Mouse (Mus musculus) kidney, adult 11 months (tissue): ENCODE measurements around the gene Mroh2a.
"Not testable (repeated sequence)": the region's sequence is repeated elsewhere in the genome, so short reads cannot be mapped to it uniquely, and the experiment has no call there.

Experiments used
- DNase-seq: peaks from one replicate; pipeline ENCODE4 v3.0.0; 2022

Mroh2a gene

DNA sequence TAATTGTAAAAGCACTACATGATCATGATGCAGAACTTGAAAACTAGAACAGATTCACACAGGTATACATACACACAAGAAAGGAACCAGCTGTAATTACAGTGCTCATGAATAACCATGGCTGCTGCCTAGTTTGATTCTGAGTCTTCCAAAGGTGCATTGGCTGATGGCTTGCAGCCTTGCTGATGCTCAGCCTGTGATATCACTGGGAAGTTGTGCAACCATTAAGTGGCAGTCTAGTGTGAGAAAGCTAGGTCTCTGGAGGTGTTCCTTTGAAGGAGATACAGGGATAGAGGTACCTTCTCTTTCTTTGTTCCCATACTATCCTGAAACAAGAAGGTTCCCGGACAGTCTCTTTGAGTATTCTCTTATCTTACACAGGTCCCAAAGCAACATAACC, 7.7 kb upstream of the Mroh2a start:
- DNase-seq, result no peak

DNA sequence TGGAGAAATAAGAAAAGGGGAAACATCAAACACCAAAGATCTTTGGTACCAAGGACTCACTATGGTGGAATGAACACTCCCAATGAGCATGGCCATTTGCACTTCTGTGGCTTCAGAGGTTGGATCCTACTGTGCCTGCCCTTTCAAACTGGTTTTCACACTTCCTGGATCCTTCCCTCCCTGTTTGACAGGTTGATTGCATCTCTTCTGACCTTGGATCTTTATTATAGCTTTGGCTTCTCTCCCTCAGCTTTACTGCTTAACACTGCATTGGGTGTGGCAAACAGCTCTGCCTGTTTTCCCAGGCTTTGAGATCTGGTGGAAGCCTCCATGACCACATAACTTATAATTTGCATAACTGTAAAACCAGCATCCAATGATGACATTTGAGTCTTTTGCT, 6.5 kb upstream of the Mroh2a start:
- no peak for DNase-seq

DNA sequence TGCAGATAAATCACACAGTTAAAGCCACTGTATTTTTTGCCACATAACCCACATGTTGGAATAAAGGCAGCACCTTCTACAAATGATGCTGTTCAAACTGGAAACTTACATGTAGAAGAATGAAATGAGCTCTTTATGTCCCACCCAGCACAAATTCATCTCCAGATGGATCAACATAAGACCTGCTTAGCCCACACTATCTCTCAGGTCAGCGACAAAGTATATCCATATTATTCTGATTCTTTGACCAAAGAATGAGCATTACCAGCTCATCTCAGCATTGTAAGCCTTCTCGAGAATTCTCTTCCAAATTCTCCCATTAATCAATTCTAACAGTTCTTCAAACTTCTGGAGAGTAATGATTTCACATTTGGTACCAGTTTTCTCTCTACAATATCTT, 4.6 kb upstream of the Mroh2a start:
- no peak for DNase-seq

DNA sequence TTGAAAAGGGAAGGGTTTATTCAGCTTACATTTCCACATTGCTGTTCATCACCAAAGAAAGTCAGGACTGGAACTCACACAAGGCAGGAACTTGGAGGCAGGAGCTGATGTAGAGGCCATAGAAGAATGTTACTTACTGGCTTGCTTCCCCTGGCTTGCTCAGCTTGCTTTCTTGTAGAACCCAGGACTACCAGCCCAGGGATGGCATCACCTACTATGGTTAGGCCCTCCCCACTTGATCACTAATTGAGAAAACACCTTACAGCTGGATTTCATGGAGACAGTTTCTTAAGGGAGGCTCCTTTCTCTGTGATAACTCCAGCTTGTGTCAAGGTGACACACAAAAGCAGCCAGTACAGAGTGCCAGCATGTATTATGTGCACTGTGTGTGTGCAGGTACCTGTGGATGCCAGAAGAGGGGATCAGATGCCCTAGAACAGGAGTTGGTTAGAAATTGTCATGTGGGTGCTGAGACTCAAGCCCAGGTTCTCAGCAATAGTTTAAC, 3.7 kb upstream of the Mroh2a start:
- not testable (repeated sequence) for DNase-seq

DNA sequence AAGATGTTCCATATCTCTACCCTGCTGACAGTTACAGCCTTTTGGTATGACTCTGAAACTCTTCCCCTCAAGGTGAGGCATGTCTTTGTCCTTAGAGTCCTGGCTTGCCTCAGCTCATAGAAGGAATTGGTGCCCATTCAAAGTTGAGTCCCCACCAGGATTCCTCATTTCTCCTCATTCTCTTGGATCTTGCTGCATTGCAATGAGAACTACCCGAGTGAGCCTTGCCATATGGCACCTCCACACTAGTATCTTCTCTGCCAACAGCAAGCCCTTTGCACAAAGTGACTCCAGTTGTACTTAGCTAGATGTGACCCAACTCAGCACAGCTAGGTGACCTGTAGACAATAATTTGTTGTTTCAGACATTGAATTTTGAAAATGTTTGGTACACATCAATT, 3.2 kb upstream of the Mroh2a start:
- DNase-seq, result no peak

DNA sequence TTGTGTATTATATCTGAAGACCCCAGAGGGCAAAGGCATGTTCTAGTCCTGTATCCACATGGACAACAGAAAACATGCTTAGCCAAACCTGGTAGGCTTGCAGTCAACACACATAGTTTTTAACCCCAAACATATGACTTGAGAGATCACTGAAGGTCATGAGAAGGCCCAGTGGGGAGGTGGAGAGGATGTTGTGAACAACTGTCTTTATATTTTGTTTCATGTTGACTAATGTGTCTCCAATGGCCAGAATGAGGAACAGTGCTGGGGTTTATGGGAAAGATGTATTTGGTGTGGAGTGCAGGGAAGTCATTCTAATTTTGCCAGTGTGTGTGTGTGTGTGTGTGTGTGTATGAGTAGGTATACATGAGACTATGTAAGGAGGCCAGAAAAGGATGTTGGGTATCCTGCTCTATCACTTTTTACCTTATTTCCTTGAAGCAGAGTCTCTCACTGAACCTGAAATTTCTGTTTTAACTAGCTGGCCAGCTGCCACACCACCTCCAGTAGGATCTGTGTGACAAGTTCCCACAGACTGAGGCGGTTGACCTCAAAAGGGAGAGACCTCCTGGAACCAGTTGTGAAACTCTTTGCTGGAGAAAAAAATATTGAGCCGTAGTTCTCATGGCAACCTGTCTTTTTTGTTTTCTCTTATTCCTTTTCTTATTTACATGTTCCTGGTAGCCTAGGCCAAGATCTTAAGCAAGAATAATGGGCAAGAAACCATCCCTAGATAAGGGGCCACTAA, 2.6 kb upstream of the Mroh2a start:
- no peak for DNase-seq

DNA sequence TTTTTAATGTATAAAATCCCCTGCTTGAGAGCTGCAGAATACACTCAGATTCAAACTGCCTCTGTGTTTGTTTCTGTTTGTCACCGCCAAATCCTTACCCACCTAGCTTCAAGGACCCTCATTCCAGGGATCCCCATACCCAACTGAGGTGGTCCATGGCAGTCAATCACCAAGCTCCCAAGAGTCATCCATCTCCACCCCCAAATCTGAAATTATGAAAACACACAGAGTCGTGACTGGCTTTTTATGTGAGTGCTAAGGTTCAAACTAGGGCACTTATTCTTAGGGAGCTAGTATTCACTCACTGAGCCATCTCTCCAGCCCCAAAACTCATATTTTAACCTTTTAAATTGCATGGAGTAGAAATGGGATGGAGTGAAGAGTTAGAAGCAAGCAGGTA, 1.5 kb upstream of the Mroh2a start:
- DNase-seq, result not testable (repeated sequence)

DNA sequence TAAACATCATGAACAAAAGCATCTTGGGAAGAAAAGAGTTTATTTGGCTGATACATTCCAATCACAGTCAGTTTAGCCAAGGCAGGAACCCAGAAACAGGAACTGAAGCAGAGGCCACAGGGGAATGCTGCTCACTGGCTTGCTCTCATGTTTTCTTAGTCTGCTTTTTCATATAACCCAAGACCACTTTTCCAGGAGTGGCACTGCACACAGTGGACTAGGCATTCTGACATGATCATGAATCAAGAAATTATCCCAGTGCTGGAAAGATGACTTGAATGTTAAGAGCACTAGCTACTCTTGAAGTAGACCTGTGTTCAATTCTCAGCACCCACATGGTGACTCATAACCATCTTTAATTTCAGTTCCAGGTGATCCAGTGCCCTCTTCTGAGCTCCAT, 1.0 kb upstream of the Mroh2a start:
- DNase-seq, result no peak

DNA sequence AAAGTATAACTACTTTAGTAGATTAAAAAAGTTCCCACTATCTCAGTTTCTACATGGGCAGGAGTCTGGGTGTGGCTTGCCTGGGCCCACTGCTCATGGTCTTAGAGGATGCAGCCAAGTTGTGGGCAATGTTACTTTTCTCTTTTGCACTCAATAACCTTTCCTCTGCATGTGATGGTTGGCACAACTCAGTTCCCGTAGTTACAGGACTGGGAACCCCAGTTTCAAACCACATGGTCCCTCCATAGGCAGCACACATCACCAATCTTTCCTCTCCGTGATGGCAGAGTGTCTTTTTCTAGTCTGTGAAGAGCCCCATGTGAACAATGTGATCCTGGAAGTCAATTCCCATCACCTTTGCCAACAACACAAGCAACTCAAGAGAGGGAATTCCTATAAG, 696 bp downstream of the Mroh2a start:
- no peak for DNase-seq

DNA sequence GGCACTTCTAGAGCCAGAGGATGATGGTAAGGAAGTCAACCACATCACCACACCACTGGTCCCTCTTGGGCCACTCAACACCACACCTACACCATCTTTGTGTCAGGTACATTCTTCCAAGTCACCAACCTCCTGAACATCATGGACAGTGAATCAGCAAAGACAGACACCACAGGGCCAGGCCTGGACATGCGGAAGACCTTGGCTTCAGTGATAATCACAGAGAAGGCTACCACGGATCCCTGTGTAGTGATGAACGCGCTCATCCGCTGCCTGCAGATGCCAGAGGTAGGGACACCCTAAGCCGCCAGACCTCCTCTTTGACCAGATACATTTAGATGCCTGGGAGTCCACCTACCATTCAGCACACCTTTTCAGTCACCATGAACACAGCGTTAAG, 1.3 kb downstream of the Mroh2a start:
- no peak for DNase-seq

DNA sequence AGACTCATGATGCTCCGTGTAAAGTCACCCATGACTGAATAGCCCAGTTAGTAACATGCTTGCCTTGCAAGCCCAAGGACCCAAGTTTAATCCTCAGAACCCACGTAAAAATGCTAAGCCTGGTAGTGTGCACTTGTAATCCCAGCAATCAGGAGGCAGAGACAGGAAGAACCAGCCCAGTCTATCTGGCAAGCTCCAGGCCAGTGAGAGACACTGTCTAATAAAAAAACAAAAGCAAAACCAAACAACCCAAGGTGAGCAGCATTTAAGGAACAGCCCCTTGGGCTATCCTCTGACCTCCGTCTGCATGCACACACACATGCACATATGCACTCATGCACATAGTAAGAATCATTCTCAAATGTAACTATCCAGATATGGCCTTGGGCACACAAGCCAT, 2.8 kb downstream of the Mroh2a start:
- DNase-seq, result no peak

DNA sequence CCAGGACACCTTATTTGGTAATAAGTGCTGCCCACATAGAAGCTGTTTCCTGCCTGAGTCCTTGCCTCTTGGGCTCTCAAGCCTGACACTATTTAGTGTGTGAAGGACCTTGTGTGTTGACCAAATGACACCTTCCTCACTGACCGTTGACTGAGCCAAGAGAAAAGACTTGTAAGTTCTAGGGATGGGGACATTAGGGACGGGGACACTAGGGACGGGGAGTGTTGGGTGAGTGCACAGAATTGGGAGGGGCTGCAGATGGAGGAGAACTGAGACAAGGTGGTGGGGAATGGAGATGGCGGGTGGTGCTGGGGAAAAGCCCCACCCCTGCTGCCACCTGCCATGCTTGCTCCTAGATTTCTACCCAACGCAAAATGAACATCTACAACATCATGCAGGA, 3.2 kb downstream of the Mroh2a start:
- DNase-seq, result no peak

DNA sequence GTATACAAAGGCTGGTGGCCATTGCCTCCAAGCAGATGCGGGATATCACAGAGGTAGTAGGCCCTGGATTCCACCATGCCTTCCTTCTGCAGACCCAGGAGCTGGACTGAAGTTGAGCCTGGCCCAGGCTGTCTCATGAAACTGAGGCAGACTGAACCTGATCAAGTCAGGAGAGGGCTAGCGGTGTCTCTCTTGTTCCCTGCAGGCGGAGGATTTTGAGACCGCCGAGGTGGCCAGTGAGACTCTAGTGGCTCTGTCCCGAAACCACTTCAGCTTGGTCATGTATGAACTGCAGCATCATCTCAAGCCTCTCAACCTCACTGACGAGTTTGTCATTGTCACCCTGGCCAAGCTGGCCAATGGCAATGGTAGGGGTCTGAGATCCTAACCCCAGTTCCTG, 3.6 kb downstream of the Mroh2a start:
- DNase-seq, result no peak

DNA sequence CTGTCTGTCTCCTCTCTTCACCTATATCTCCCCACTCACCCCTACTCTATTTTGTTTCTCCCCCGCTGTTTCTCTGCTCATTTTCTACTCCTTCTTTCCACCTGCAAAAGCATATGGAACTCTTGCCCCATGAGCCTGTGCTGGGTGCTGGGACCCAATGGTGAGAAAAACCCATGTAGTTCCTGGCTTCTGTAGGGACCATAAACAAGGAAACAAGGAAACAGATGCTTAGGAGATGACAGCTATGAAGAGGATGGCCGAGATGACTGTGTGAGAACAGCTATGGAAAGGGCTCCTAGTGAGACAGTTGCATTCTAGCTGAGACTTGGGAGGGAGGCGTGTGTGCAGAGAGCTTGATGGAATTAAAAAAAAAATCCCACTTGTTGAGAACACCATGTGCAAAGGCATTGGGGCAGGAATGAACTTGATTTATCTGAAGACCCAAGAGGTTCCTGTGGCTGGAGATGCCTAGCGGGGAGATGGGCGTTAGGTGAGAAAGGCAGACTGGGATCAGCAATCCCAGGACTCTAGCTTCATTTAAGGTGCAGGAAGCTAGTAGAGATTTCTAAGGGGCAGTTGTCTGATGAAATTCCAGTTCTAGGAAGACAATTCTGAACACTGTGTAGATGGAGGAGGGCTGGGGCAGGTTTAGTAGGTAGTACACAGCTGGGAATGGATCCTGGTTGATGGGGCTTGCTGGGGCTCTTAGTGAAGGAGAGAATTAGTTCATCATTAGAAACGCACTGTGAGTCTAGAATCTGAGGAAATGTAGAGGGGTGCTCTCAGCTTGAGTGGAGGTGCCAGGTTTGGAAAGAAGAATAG, 4.4 kb downstream of the Mroh2a start:
- DNase-seq, result no peak

DNA sequence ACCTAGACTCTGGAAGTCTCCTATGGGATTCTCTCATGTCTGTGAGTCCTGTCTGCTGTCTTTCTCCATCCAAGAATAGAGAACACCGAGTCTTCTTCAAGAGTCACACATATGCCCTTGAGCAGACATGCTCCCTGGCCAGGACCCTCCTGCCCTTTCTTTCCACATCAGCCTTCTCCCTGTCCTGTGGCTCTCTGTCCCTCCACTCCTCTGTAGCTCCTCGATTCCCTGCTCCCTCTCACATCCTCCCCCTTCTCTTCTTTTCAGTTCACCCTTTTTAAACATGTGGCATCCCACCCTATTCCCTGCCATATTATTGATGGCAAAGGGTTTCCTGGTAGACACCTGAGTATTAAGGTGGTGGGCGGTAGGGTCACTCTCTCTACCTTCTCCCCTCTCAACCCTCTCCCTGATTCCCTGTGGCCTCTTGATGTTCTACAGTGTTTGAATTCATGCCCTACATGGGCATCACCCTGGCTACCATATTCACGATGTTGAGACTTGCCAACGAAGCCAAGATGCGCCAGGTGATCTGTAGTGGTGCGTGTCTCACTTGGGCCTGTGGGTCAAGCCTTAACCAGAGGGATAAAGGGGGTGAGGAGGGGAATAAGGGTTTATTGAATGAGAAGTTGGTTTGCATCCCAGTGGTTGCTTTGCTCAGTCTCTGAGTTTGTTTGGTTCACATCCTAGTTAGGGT, 5.2 kb downstream of the Mroh2a start:
- no peak for DNase-seq

DNA sequence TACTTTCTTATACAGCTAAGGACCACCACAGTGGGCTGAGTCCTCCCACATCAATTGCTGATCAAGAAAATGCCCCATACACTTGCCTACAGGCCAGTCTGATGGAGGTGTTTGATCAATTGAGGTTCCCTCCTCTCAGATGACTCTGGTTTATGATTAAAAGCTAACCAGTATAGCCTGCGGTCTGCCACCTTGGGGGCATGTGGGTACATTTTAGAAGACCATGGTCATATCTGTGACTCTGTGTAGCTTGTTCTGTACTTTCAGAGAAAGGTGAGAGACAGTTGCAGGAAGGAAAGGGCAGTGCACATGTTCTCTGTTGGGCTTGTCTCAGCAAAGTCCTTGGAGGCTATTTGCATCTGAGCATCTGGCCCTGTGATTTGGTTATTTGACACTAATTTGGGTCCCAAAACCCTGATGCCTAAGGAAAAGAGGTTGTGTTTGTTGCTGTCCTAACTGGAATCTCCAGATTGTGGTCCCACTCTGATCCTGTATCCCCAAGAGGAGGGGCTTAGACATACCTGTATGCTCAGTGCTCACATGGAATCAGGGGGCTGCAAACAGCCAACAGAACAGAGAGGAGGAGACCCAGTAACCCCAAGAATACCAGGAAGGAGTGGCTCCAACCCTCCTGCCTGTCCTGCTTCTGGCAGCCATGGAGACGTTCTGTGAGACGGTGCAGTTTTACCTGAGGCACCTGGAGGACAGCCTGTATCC, 6.0 kb downstream of the Mroh2a start:
- DNase-seq, result no peak

DNA sequence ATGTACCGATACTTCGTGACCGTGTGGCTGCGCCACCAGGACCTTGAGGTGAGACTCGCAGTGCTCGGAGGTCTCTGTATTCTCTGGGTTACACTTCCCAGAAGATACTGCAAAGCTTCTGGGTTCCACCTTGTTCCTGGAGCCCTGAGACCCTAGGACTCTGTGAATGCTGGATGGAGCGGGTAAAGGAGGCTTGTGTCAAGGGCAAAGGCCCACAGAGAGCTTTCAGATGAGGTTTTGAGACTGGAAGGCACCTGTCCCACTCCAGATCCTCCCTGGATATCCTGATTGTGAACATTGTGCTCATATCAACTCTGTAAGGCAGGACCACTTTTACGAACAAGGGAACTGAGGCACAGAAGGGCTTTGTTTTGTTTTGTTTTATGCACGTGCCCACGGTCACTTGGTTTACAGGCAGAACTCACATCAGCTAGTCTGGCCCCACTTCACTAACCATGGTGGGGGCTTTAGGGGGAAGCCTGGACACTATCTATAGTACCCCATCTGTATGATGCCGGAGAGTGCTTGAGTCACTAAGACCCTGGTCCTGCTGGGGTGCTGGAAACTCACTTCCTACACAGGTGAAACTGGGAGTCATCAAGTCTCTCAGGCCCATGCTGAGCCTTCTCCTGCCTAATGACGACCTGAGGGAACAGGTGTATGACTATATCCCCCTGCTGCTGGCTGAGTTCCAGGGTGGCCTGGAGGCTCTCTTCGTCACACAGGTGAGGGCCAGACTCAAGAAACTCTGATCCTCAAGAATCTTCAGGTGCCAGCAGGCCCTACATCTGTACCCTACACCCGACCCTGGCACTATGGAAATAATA, 6.8 kb downstream of the Mroh2a start:
- no peak for DNase-seq

DNA sequence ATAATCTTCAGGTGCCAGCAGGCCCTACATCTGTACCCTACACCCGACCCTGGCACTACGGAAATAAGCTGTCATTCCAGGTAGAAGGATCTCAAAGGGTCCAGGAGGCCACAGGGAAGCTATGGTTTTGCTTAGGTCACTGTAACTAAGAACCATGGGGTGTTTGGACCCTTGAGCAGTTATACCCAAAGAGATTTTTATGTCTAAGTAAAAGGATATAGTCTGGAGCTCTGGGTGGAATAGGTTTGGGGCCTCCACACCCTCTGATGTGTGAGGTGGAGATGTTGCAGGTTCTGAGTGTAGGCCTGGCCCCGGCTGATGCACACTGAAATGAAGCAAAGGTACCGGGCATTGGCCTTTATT, 7.4 kb downstream of the Mroh2a start:
- no peak for DNase-seq

DNA sequence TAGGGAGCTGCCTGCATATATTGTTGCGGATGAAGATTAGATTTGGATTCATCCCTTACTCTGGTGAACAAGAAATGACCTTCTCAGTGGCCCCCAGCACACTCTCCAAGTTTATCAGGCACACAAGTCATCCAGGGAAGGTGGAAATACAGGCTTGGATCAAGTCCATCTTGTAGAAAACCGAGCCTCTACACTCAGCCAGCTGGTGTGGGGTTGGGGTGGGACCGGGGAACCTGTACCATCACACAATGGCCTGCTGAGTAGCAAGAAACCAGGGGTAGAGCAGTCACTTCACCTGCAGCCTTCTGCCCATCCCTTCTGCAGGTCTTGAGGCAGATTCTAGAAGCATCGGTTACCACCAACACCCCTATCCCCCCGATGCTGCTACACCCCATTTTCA, 7.9 kb downstream of the Mroh2a start:
- DNase-seq, result no peak

DNA sequence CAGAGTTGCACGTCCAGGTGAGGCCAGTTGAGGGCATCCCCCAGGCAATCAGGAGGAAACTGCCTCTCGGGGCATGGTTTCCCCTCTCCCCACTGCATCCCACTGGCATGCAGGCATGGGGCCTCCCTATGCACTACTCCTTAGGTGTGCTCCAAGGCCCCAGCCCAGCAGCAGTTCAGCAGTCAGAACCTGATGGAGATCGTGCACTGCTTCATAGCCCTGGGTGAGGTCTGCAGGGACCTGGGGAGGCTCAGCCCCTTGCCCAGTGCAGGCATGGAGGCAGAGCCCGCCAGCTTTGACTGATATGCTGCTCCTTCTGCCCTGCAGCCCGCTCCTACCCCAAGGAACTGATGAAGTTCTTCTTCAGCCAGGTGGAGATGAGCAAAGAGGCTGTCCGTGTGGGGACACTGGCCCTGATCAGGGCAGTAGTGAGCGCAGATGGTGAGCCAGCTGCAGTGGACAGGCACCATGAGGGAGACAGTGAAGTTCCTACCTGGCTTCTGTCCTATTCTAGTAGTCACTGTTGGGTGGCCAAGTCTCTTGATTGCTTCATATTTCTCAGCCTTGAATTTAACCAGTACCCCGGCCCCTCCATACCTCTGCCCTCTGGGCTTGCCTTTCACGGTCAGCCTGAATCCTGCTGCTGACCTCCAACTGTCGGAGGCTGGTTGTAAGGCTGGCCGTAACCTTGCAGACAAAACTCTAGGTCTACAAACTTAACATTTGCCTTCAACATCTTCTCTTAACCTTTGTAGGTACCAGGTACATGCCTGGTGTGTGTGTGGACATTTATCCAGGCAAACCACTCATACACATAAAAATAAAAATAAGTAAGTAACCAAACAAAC, 8.5 kb downstream of the Mroh2a start:
- DNase-seq, result no peak

DNA sequence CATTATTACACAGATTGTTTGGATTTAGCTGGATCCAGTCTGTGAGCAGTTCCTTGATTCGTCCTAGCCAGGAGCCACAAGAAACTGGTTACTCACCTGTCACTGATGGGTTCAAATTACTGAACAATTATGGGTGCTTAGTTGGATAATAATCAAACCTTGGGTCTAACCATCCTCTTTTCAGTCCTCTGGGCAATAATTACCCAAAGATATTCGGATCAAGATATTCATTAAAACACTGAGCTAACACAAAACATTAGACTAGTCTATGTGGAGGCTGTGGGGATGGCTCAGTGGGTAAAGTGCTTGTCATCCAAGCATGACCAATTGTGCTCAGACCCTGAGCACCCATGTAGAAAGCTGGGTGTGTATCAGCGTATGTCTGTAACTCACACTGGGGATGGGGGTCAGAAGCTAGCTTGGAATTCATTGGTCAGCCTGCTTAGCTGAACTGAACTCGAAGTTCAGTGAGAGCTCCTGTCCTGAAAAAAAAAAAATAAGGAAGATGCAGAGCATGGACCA, 9.2 kb downstream of the Mroh2a start:
- no peak for DNase-seq
